Mouse (Mus musculus): ENCODE measurements at regions not wholly inside any gene's neighbourhood (a gene's known extent, or its start where the extent isn't known, plus 50 kb on each side); places are given as distances from the start of the nearest gene placed in this dataset.

- no peak for DNase-seq
These were observed 114.4 kb upstream of the Tmem45b start for GRCm38 (mm10) chr9:31578506-31579173.

- DNase-seq: no peak
These were observed 112.8 kb upstream of the Tmem45b start for GRCm38 (mm10) chr9:31577066-31577465.

GRCm38 (mm10) chr9:31567029-31567428 lies 102.8 kb upstream of the Tmem45b start:
- no peak for DNase-seq

- no peak for DNase-seq
These were observed 102.2 kb upstream of the Tmem45b start for GRCm38 (mm10) chr9:31566257-31567007.

GRCm38 (mm10) chr9:31564996-31565773 lies 100.9 kb upstream of the Tmem45b start:
- DNase-seq: peak in 1 of 2 experiments; percentile 51

GRCm38 (mm10) chr9:31563541-31563940 lies 99.3 kb upstream of the Tmem45b start:
- no peak for DNase-seq

- no peak for DNase-seq
These were observed 95.9 kb upstream of the Tmem45b start for GRCm38 (mm10) chr9:31560226-31560556.

GRCm38 (mm10) chr9:31559506-31560225 lies 95.4 kb upstream of the Tmem45b start:
- peak; percentile 56 to 78 for DNase-seq

GRCm38 (mm10) chr9:31543691-31544052 lies 79.4 kb upstream of the Tmem45b start:
- DNase-seq: no peak

- DNase-seq: peak; percentile 76 to 83
These were observed 78.8 kb upstream of the Tmem45b start for GRCm38 (mm10) chr9:31542909-31543690.

- no peak for DNase-seq
These were observed 77.4 kb upstream of the Tmem45b start for GRCm38 (mm10) chr9:31541615-31542191.

- no peak for DNase-seq
These were observed 74.4 kb upstream of the Tmem45b start for GRCm38 (mm10) chr9:31538458-31539210.

- no peak for DNase-seq
These were observed 64.8 kb upstream of the Tmem45b start for GRCm38 (mm10) chr9:31529021-31529420.

GRCm38 (mm10) chr9:31527216-31527615 lies 63.0 kb upstream of the Tmem45b start:
- no peak for DNase-seq
